Mouse (Mus musculus) limb, embryonic 14.5 days (tissue): Measurements from ENCODE around the gene Gm5065. TPM values are rescaled to one million over a fixed set of nuclear protein-coding genes. Genes with fewer than 3 reads are reported as not detected.

Experiments used
- ATAC-seq: fragments of 200-750 bp; cut with Nextera tagmentation; 2 replicates; pipeline ENCODE4 v1.8.0; 2017; ENCODE audit warnings: low read depth, moderate number of reproducible peaks, moderate TSS enrichment; ENCODE audit not compliant: low FRiP score
- DNase-seq: peaks from one replicate; pipeline ENCODE4 v3.0.0-alpha.2; 2015; ENCODE audit warnings: low spot score
- H3K27ac ChIP-seq: fragments of 300-500 bp; sonication (generic); replicated peaks from 2 replicates; pipeline ENCODE4 v1.5.1; 2014; ENCODE audit warnings: low read depth, mild to moderate bottlenecking, low read length, moderate library complexity, mixed read lengths
- H3K27me3 ChIP-seq: fragments of 300-500 bp; sonication (generic); 2 replicates; pipeline ENCODE4 v1.6.1; 2014; ENCODE audit warnings: low read length, mixed read lengths; ENCODE audit not compliant: control insufficient read depth, insufficient read depth
- H3K36me3 ChIP-seq: fragments of 300-500 bp; sonication (generic); 2 replicates; pipeline ENCODE4 v1.6.1; 2014; ENCODE audit warnings: mild to moderate bottlenecking, low read length, moderate library complexity, mixed read lengths; ENCODE audit not compliant: control insufficient read depth, insufficient read depth
- H3K4me1 ChIP-seq: fragments of 300-500 bp; sonication (generic); 2 replicates; pipeline ENCODE4 v1.6.1; 2014; ENCODE audit warnings: antibody characterized with exemption, low read length, mixed read lengths; ENCODE audit not compliant: control insufficient read depth, insufficient read depth
- H3K4me2 ChIP-seq: fragments of 300-500 bp; sonication (generic); replicated peaks from 2 replicates; pipeline ENCODE4 v1.6.1; 2014; ENCODE audit warnings: low read depth, mild to moderate bottlenecking, low read length, moderate library complexity; ENCODE audit not compliant: severe bottlenecking
- H3K4me3 ChIP-seq: fragments of 300-500 bp; sonication (generic); replicated peaks from 2 replicates; pipeline ENCODE4 v1.5.1; 2014; ENCODE audit warnings: low read length
- H3K9ac ChIP-seq: fragments of 300-500 bp; sonication (generic); 2 replicates; pipeline ENCODE4 v1.6.1; 2014; ENCODE audit warnings: mild to moderate bottlenecking, low read depth, low read length, moderate library complexity; ENCODE audit not compliant: severe bottlenecking
- H3K9me3 ChIP-seq: fragments of 300-500 bp; sonication (generic); 2 replicates; pipeline ENCODE4 v1.6.1; 2016; ENCODE audit warnings: low read length; ENCODE audit not compliant: control insufficient read depth
- POLR2A ChIP-seq: fragments of 200-500 bp; IDR thresholded peaks from 2 replicates; pipeline ENCODE4 v1.8.0; 2012; ENCODE audit warnings: inconsistent platforms, mild to moderate bottlenecking, moderate library complexity, borderline replicate concordance; ENCODE audit not compliant: insufficient read depth, insufficient read length; ENCODE audit errors: extremely low read depth
- WGBS: fragments of 180-500 bp; shearing (Covaris S2); extraction: QIAGEN DNeasy Blood & Tissue Kit; methylation state at CpG from one replicate; pipeline ENCODE4 v1.1.7; 2014; 5-methylcytosine and 5-hydroxymethylcytosine counted together
- polyA plus RNA-seq, 2 experiments: library from polyadenylated mRNA; depleted of rRNA in 1 of 2; stranded (reverse) in 1 of 2; unstranded in 1 of 2; fragments of >200 nt; fragmentation: Nextera tagmentation in 1 of 2; extraction: Ambion mirVana in 1 of 2; gene quantifications; 2 replicates each; pipeline versions ENCODE4 v1.2.1 to v1.2.3; 2012 to 2014

The Gm5065 gene
- polyA plus RNA-seq, 2 experiments: not detected

GRCm38 (mm10) chr7:5406201-5406600, 55.9 kb downstream of the Gm5065 start:
- Histone ChIP-seq H3K4me2 (no peak overlapping the region), H3K9me3 (peaks cover 3% of the 10 kb centered on the region; the same call in 1 of the 2 replicates), H3K4me3 (no peak overlapping the region), H3K36me3 (no peaks in the 10 kb centered on the region), H3K9ac (no peak overlapping the region), H3K4me1 (no peaks in the 10 kb centered on the region), H3K27me3 (no peaks in the 10 kb centered on the region), H3K27ac (no peak overlapping the region)
- TF ChIP-seq POLR2A: no peak
- 31% methylated on average over 2 of the region's 2 CpGs for WGBS
- DNase-seq (no peak), ATAC-seq (no peak)

Other genes starting within 250 kb of the Gm5065 start
- gene Rfpl4, start 233.6 kb upstream of the Gm5065 start, polyA plus RNA-seq (2012; rRNA removed): not detected in 2 replicates
- gene Rfpl4, start 233.6 kb upstream of the Gm5065 start, polyA plus RNA-seq (2014; fragmentation: Nextera tagmentation; extraction: Ambion mirVana): not detected in 2 replicates
- gene Rasl2-9, start 224.6 kb upstream of the Gm5065 start, polyA plus RNA-seq (2012; rRNA removed): 0.20 and 0.34 TPM in 2 replicates
- 0.43 and 0.55 TPM in 2 replicates for gene Rasl2-9, start 224.6 kb upstream of the Gm5065 start, polyA plus RNA-seq (2014; fragmentation: Nextera tagmentation; extraction: Ambion mirVana)
- gene Vmn1r55, start 200.9 kb upstream of the Gm5065 start, polyA plus RNA-seq (2012; rRNA removed): not detected in 2 replicates
- not detected in 2 replicates for gene Vmn1r55, start 200.9 kb upstream of the Gm5065 start, polyA plus RNA-seq (2014; fragmentation: Nextera tagmentation; extraction: Ambion mirVana)
- not detected in 2 replicates for gene Vmn1r56, start 153.8 kb upstream of the Gm5065 start, polyA plus RNA-seq (2012; rRNA removed)
- gene Vmn1r56, start 153.8 kb upstream of the Gm5065 start, polyA plus RNA-seq (2014; fragmentation: Nextera tagmentation; extraction: Ambion mirVana): not detected in 2 replicates
- gene Vmn1r57, start 132.0 kb upstream of the Gm5065 start, polyA plus RNA-seq (2012; rRNA removed): not detected in 2 replicates
- not detected in 2 replicates for gene Vmn1r57, start 132.0 kb upstream of the Gm5065 start, polyA plus RNA-seq (2014; fragmentation: Nextera tagmentation; extraction: Ambion mirVana)
- gene Nlrp2, start 498 bp downstream of the Gm5065 start, polyA plus RNA-seq (2012; rRNA removed): not detected in 2 replicates
- gene Nlrp2, start 498 bp downstream of the Gm5065 start, polyA plus RNA-seq (2014; fragmentation: Nextera tagmentation; extraction: Ambion mirVana): not detected in 2 replicates
- not detected in 2 replicates for gene Vmn1r58, start 62.9 kb downstream of the Gm5065 start, polyA plus RNA-seq (2012; rRNA removed)
- not detected in 2 replicates for gene Vmn1r58, start 62.9 kb downstream of the Gm5065 start, polyA plus RNA-seq (2014; fragmentation: Nextera tagmentation; extraction: Ambion mirVana)
- gene Vmn1r59, start 106.2 kb downstream of the Gm5065 start, polyA plus RNA-seq (2012; rRNA removed): not detected in 2 replicates
- not detected in 2 replicates for gene Vmn1r59, start 106.2 kb downstream of the Gm5065 start, polyA plus RNA-seq (2014; fragmentation: Nextera tagmentation; extraction: Ambion mirVana)
- gene Vmn2r28, start 143.4 kb downstream of the Gm5065 start, polyA plus RNA-seq (2012; rRNA removed): not detected in 2 replicates
- not detected in 2 replicates for gene Vmn2r28, start 143.4 kb downstream of the Gm5065 start, polyA plus RNA-seq (2014; fragmentation: Nextera tagmentation; extraction: Ambion mirVana)
- gene Vmn1r60, start 196.8 kb downstream of the Gm5065 start, polyA plus RNA-seq (2012; rRNA removed): not detected in 2 replicates
- gene Vmn1r60, start 196.8 kb downstream of the Gm5065 start, polyA plus RNA-seq (2014; fragmentation: Nextera tagmentation; extraction: Ambion mirVana): not detected in 2 replicates